Mouse (Mus musculus): ENCODE results near the gene Stip1. TPM values are rescaled to one million over a fixed set of nuclear protein-coding genes. Genes with fewer than 3 reads are reported as not detected.

Gene Stip1
- total and polyA plus RNA-seq, 2 experiments from 2014 or later: 94.6 to 98.3 TPM

- DNase-seq (ENCODE audit: low spot score): no peak
Measured at GRCm38 (mm10) chr19:7040637-7041130, 917 bp upstream of the Stip1 start.

GRCm38 (mm10) chr19:7039088-7039720 is 563 bp downstream of the Stip1 start:
- Histone ChIP-seq H3K9me3 (replicated peaks; ENCODE audit: control insufficient read depth, low read length) (no peaks in the 10 kb centered on the region), H3K27ac (ENCODE audit: low read depth) (peak overlapping the region; percentile 84), H3K4me3 (ENCODE audit: low read depth, low read length) (peak overlapping the region; percentile 79), H3K4me1 (ENCODE audit: control insufficient read depth, insufficient read depth) (peaks cover 20% of the 10 kb centered on the region), H3K27me3 (ENCODE audit: control insufficient read depth, insufficient read depth, low read length) (no peaks in the 10 kb centered on the region), H3K9ac (replicated peaks; ENCODE audit: low read depth, low read length) (peak overlapping the region; percentile 84), H3K36me3 (replicated peaks; ENCODE audit: control insufficient read depth, insufficient read depth, low read length) (peaks cover 13% of the 10 kb centered on the region), H3K4me2 (ENCODE audit: low read depth, low read length) (peak overlapping the region; percentile 73)
- ATAC-seq (ENCODE audit: insufficient read depth, low read depth): peak; percentile 10; the same call in 1 of the 2 replicates
- TF ChIP-seq EP300 (IDR thresholded peaks at IDR 0.05; ENCODE audit: low read depth) (no peak), CTCF (IDR thresholded peaks at IDR 0.05; ENCODE audit: low read depth) (no peak)
- 1% methylated on average over 35 of the region's 35 CpGs for WGBS
- peak; percentile 48 for DNase-seq (ENCODE audit: low spot score)

More at GRCm38 (mm10) chr19:7040637-7041130, 917 bp upstream of the Stip1 start:
- WGBS: 22% methylated on average over 13 of the region's 13 CpGs
- H3K4me1 ChIP-seq (ENCODE audit: control insufficient read depth, insufficient read depth): peaks cover 20% of the 10 kb centered on the region
- peak overlapping the region; percentile 78 for H3K4me2 ChIP-seq (ENCODE audit: low read depth, low read length)
- no peaks in the 10 kb centered on the region for H3K9me3 ChIP-seq (replicated peaks; ENCODE audit: control insufficient read depth, low read length)
- H3K27me3 ChIP-seq (ENCODE audit: control insufficient read depth, insufficient read depth, low read length): no peaks in the 10 kb centered on the region
- H3K36me3 ChIP-seq (replicated peaks; ENCODE audit: control insufficient read depth, insufficient read depth, low read length): peaks cover under 1% of the 10 kb centered on the region; the same call in 1 of the 2 replicates
- H3K9ac ChIP-seq (replicated peaks; ENCODE audit: low read depth, low read length): peak overlapping the region; percentile 65
- H3K4me3 ChIP-seq (ENCODE audit: low read depth, low read length): peak overlapping the region; percentile 62
- ATAC-seq (ENCODE audit: insufficient read depth, low read depth): no peak
- TF ChIP-seq EP300 (IDR thresholded peaks at IDR 0.05; ENCODE audit: low read depth) (no peak), CTCF (IDR thresholded peaks at IDR 0.05; ENCODE audit: low read depth) (no peak)
- H3K27ac ChIP-seq (ENCODE audit: low read depth): peak overlapping the region; percentile 95

GRCm38 (mm10) chr19:7034006-7034405 is 5.8 kb downstream of the Stip1 start:
- ATAC-seq (ENCODE audit: insufficient read depth, low read depth): no peak
- TF ChIP-seq CTCF (IDR thresholded peaks at IDR 0.05; ENCODE audit: low read depth): no peak
- no peak for TF ChIP-seq EP300 (IDR thresholded peaks at IDR 0.05; ENCODE audit: low read depth)
- no peak overlapping the region for H3K9ac ChIP-seq (replicated peaks; ENCODE audit: low read depth, low read length)
- H3K4me1 ChIP-seq (ENCODE audit: control insufficient read depth, insufficient read depth): peaks cover 15% of the 10 kb centered on the region
- 84% methylated on average over 5 of the region's 5 CpGs for WGBS
- H3K36me3 ChIP-seq (replicated peaks; ENCODE audit: control insufficient read depth, insufficient read depth, low read length): peaks cover 62% of the 10 kb centered on the region
- H3K9me3 ChIP-seq (replicated peaks; ENCODE audit: control insufficient read depth, low read length): no peaks in the 10 kb centered on the region
- H3K27ac ChIP-seq (ENCODE audit: low read depth): no peak overlapping the region
- H3K4me3 ChIP-seq (ENCODE audit: low read depth, low read length): no peak overlapping the region
- no peaks in the 10 kb centered on the region for H3K27me3 ChIP-seq (ENCODE audit: control insufficient read depth, insufficient read depth, low read length)
- no peak overlapping the region for H3K4me2 ChIP-seq (ENCODE audit: low read depth, low read length)
- DNase-seq (ENCODE audit: low spot score): no peak

- ATAC-seq (ENCODE audit: insufficient read depth, low read depth) (no peak), DNase-seq (ENCODE audit: low spot score) (no peak)
- H3K9me3 ChIP-seq (replicated peaks; ENCODE audit: control insufficient read depth, low read length): no peaks in the 10 kb centered on the region
- no peaks in the 10 kb centered on the region for H3K4me1 ChIP-seq (ENCODE audit: control insufficient read depth, insufficient read depth)
- no peak overlapping the region for H3K4me2 ChIP-seq (ENCODE audit: low read depth, low read length)
- H3K27me3 ChIP-seq (ENCODE audit: control insufficient read depth, insufficient read depth, low read length): no peaks in the 10 kb centered on the region
- TF ChIP-seq EP300 (IDR thresholded peaks at IDR 0.05; ENCODE audit: low read depth): no peak
- no peak for TF ChIP-seq CTCF (IDR thresholded peaks at IDR 0.05; ENCODE audit: low read depth)
- H3K4me3 ChIP-seq (ENCODE audit: low read depth, low read length): no peak overlapping the region
- 89% methylated on average over 5 of the region's 5 CpGs for WGBS
- H3K36me3 ChIP-seq (replicated peaks; ENCODE audit: control insufficient read depth, insufficient read depth, low read length): peaks cover 95% of the 10 kb centered on the region
- H3K27ac ChIP-seq (ENCODE audit: low read depth): no peak overlapping the region
- H3K9ac ChIP-seq (replicated peaks; ENCODE audit: low read depth, low read length): no peak overlapping the region
Measured at GRCm38 (mm10) chr19:7029531-7029930, 10.2 kb downstream of the Stip1 start.

GRCm38 (mm10) chr19:7020224-7020641 is 19.5 kb downstream of the Stip1 start:
- no peaks in the 10 kb centered on the region for H3K9me3 ChIP-seq (replicated peaks; ENCODE audit: control insufficient read depth, low read length)
- no peaks in the 10 kb centered on the region for H3K27me3 ChIP-seq (ENCODE audit: control insufficient read depth, insufficient read depth, low read length)
- no peak overlapping the region for H3K4me2 ChIP-seq (ENCODE audit: low read depth, low read length)
- WGBS: 46% methylated on average over 3 of the region's 3 CpGs
- 0 out of 2 replicates have a peak, but pooled peaks cover 5% of the 10 kb centered on the region for H3K4me1 ChIP-seq (ENCODE audit: control insufficient read depth, insufficient read depth)
- no peak overlapping the region for H3K4me3 ChIP-seq (ENCODE audit: low read depth, low read length)
- 0 out of 2 replicates have a peak overlapping the region, but pooled peaks have one; percentile 40 for H3K27ac ChIP-seq (ENCODE audit: low read depth)
- TF ChIP-seq EP300 (IDR thresholded peaks at IDR 0.05; ENCODE audit: low read depth): no peak
- peak; percentile 84 for TF ChIP-seq CTCF (IDR thresholded peaks at IDR 0.05; ENCODE audit: low read depth)
- DNase-seq (ENCODE audit: low spot score) (peak; percentile 73), ATAC-seq (ENCODE audit: insufficient read depth, low read depth) (peak; percentile 73)
- H3K9ac ChIP-seq (replicated peaks; ENCODE audit: low read depth, low read length): no peak overlapping the region
- H3K36me3 ChIP-seq (replicated peaks; ENCODE audit: control insufficient read depth, insufficient read depth, low read length): peaks cover 47% of the 10 kb centered on the region
